Mouse (Mus musculus): ENCODE results near the gene Gucy1a1.

GRCm38 (mm10) chr3:82061402-82062180, 84.0 kb downstream of the Gucy1a1 start:
- TF ChIP-seq POLR2A (IDR thresholded peaks at IDR 0.05; ENCODE audit: control insufficient read depth in 1 of 2, insufficient read depth in 1 of 2, low read depth in 1 of 2, low read length in 2 of 2, poor library complexity in 1 of 2) = no peak
- no peak for TF ChIP-seq USF1 (IDR thresholded peaks at IDR 0.05; ENCODE audit: low read depth, low read length)
- no peak for TF ChIP-seq GABPA (IDR thresholded peaks at IDR 0.05; ENCODE audit: low read depth, low read length)
- TF ChIP-seq ZC3H11A (IDR thresholded peaks at IDR 0.05; ENCODE audit: low read depth, low read length) = no peak
- TF ChIP-seq TCF12 (IDR thresholded peaks at IDR 0.05; ENCODE audit: low read depth, low read length) = no peak
